Mouse (Mus musculus) heart, embryonic 14.5 days (tissue): ENCODE measurements at regions not wholly inside any gene's neighbourhood (a gene's known extent, or its start where the extent isn't known, plus 50 kb on each side); places are given as distances from the start of the nearest gene placed in this dataset.

Source experiments
- ATAC-seq: fragments of 200-750 bp; cut with Nextera tagmentation; 2 replicates; pipeline ENCODE4 v1.8.0; 2017; ENCODE audit warnings: low read depth, moderate TSS enrichment; ENCODE audit not compliant: insufficient number of reproducible peaks, insufficient read depth, low FRiP score
- H3K27ac ChIP-seq, 2 experiments: fragments of 200-500 bp in 1 of 2; fragments of 300-500 bp in 1 of 2; sonication (generic) in 1 of 2; replicated peaks in 1 of 2; 2 replicates each; pipeline ENCODE4 v1.5.1; 2012 to 2014; ENCODE audit warnings: low read depth in 2 of 2, low read length in 2 of 2, control low read depth in 1 of 2, mild to moderate bottlenecking in 1 of 2, mixed read lengths in 1 of 2; ENCODE audit not compliant: control insufficient read depth in 1 of 2, insufficient read depth in 1 of 2
- H3K27me3 ChIP-seq: fragments of 300-500 bp; sonication (generic); 2 replicates; pipeline ENCODE4 v1.6.1; 2014; ENCODE audit warnings: mild to moderate bottlenecking, low read length, control low read depth; ENCODE audit not compliant: control insufficient read depth, insufficient read depth
- H3K36me3 ChIP-seq: fragments of 300-500 bp; sonication (generic); 2 replicates; pipeline ENCODE4 v1.6.1; 2014; ENCODE audit warnings: mild to moderate bottlenecking, control low read depth, low read length, mixed read lengths; ENCODE audit not compliant: control insufficient read depth, insufficient read depth
- H3K4me1 ChIP-seq, 2 experiments: fragments of 200-500 bp in 1 of 2; fragments of 300-500 bp in 1 of 2; sonication (generic) in 1 of 2; 2 replicates each; pipeline ENCODE4 v1.6.1; 2012 to 2014; ENCODE audit warnings: low read length in 2 of 2, control low read depth in 1 of 2, mixed read lengths in 1 of 2; ENCODE audit not compliant: control insufficient read depth in 2 of 2, insufficient read depth in 2 of 2
- H3K4me2 ChIP-seq: fragments of 300-500 bp; sonication (generic); 2 replicates; pipeline ENCODE4 v1.6.1; 2014; ENCODE audit warnings: mild to moderate bottlenecking, low read length
- H3K4me3 ChIP-seq, 2 experiments: fragments of 200-500 bp in 1 of 2; fragments of 300-500 bp in 1 of 2; sonication (generic) in 1 of 2; 2 replicates each; pipeline ENCODE4 v1.5.1; 2012 to 2014; ENCODE audit warnings: low read length in 2 of 2, mild to moderate bottlenecking in 2 of 2, control low read depth in 1 of 2, low read depth in 1 of 2, moderate library complexity in 1 of 2; ENCODE audit not compliant: control insufficient read depth in 1 of 2, insufficient read depth in 1 of 2
- H3K9ac ChIP-seq: fragments of 300-500 bp; sonication (generic); 2 replicates; pipeline ENCODE4 v1.6.1; 2014; ENCODE audit warnings: mild to moderate bottlenecking, low read length
- H3K9me3 ChIP-seq: fragments of 300-500 bp; sonication (generic); 2 replicates; pipeline ENCODE4 v1.6.1; 2016; ENCODE audit warnings: low read length, control low read depth; ENCODE audit not compliant: control insufficient read depth
- WGBS: fragments of 180-500 bp; shearing (Covaris S2); extraction: QIAGEN DNeasy Blood & Tissue Kit; methylation state at CpG from one replicate; pipeline ENCODE4 v1.1.7; 2014; 5-methylcytosine and 5-hydroxymethylcytosine counted together

- ATAC-seq = no peak
- no peak overlapping the region for H3K9ac ChIP-seq
- no peak overlapping the region for H3K4me3 ChIP-seq
- H3K27me3 ChIP-seq = no peaks in the 10 kb centered on the region
- peaks cover 0 to 3% of the 10 kb centered on the region in 2 experiments; a peak in 1 of 4 replicates for H3K4me1 ChIP-seq
- no peak overlapping the region for H3K4me2 ChIP-seq
- H3K9me3 ChIP-seq = no peaks in the 10 kb centered on the region
- no peaks in the 10 kb centered on the region for H3K36me3 ChIP-seq
- H3K27ac ChIP-seq = no peak overlapping the region
- 63% methylated on average over 12 of the region's 12 CpGs for WGBS
These were observed 99.0 kb upstream of the Gls start for GRCm38 (mm10) chr1:52332013-52332412.

DNA sequence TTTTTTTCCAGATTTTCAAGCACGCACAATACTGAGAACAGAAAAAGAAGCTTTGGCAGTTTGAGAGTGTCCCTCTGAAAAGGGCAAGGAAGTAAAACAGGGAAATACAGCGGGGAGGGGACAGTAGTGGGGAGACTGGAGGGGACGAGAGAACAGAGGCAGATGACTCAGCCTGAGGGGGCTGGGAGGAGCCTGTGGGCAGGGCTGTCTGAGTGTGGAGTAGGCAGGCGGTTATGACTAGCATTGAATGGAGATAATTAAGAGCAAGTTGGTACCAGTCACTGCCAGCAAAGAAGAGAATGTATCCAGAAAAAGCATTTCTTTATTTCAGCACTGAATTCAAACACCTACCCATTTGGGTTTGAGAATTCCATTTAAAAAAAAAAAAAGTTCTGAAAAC lies 98.4 kb upstream of the Gls start:
- Histone ChIP-seq H3K36me3 (no peaks in the 10 kb centered on the region), H3K9me3 (no peaks in the 10 kb centered on the region), H3K27me3 (no peaks in the 10 kb centered on the region), H3K4me3 (no peak overlapping the region), H3K4me1 (peaks cover 0 to 3% of the 10 kb centered on the region in 2 experiments; a peak in 1 of 4 replicates), H3K4me2 (no peak overlapping the region), H3K27ac (no peak overlapping the region), H3K9ac (no peak overlapping the region)
- 39% methylated on average over 4 of the region's 4 CpGs for WGBS
- no peak for ATAC-seq

DNA sequence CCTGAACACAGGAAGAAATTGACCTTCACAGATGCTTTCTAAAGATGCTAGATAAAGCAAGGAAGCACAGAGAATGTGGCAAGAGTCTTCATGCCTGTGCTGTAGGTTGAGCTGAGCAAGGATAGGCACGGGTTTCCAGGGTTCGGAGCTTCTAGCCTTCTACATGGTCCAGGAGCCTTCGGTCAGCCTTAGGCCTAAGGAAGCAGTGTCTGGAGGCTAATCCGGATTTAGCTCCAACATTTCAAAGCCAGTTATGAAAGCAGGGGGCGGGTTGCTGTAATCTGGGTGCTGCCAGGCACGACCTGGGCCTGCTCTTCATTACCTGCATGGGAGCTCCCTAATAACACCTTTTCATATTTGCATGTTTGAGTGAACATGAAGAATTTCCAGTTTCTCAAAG lies 97.5 kb upstream of the Gls start:
- Histone ChIP-seq H3K27ac (no peak overlapping the region), H3K9me3 (no peaks in the 10 kb centered on the region), H3K4me2 (no peak overlapping the region), H3K9ac (no peak overlapping the region), H3K27me3 (no peaks in the 10 kb centered on the region), H3K4me1 (peaks cover 0 to 3% of the 10 kb centered on the region in 2 experiments; a peak in 1 of 4 replicates), H3K4me3 (no peak overlapping the region), H3K36me3 (no peaks in the 10 kb centered on the region)
- ATAC-seq = no peak
- WGBS = 87% methylated on average over 6 of the region's 6 CpGs

- no peak overlapping the region for H3K27ac ChIP-seq
These were observed 95.5 kb upstream of the Gls start for GRCm38 (mm10) chr1:52328507-52328906.

GRCm38 (mm10) chr1:52324356-52324755 lies 91.3 kb upstream of the Gls start:
- 78% methylated on average over 2 of the region's 2 CpGs for WGBS
- H3K27me3 ChIP-seq = no peaks in the 10 kb centered on the region
- ATAC-seq = no peak
- no peak overlapping the region for H3K4me3 ChIP-seq
- no peak overlapping the region for H3K27ac ChIP-seq
- no peaks in the 10 kb centered on the region for H3K4me1 ChIP-seq
- no peaks in the 10 kb centered on the region for H3K36me3 ChIP-seq
- H3K4me2 ChIP-seq = no peak overlapping the region
- H3K9me3 ChIP-seq = no peaks in the 10 kb centered on the region
- no peak overlapping the region for H3K9ac ChIP-seq

More at GRCm38 (mm10) chr1:52328507-52328906, 95.5 kb upstream of the Gls start:
- ATAC-seq = no peak
- H3K36me3 ChIP-seq = no peaks in the 10 kb centered on the region
- H3K4me3 ChIP-seq = no peak overlapping the region
- no peak overlapping the region for H3K4me2 ChIP-seq
- peaks cover 0 to 3% of the 10 kb centered on the region in 2 experiments; a peak in 1 of 4 replicates for H3K4me1 ChIP-seq
- H3K9ac ChIP-seq = no peak overlapping the region
- no peaks in the 10 kb centered on the region for H3K9me3 ChIP-seq
- H3K27me3 ChIP-seq = no peaks in the 10 kb centered on the region

- no peaks in the 10 kb centered on the region for H3K4me1 ChIP-seq
- WGBS = 59% methylated on average over 3 of the region's 3 CpGs
- ATAC-seq = no peak
- H3K27ac ChIP-seq = no peak overlapping the region
- H3K4me2 ChIP-seq = no peak overlapping the region
- H3K9ac ChIP-seq = no peak overlapping the region
- H3K4me3 ChIP-seq = no peak overlapping the region
- no peaks in the 10 kb centered on the region for H3K36me3 ChIP-seq
- no peaks in the 10 kb centered on the region for H3K9me3 ChIP-seq
- no peaks in the 10 kb centered on the region for H3K27me3 ChIP-seq
These were observed 79.1 kb upstream of the Gls start for GRCm38 (mm10) chr1:52312076-52312633.

- no peaks in the 10 kb centered on the region for H3K9me3 ChIP-seq
- no peak overlapping the region for H3K4me2 ChIP-seq
- no peaks in the 10 kb centered on the region; a peak in 1 of 4 replicates for H3K4me1 ChIP-seq
- no peak overlapping the region for H3K9ac ChIP-seq
- WGBS = 65% methylated on average over 6 of the region's 6 CpGs
- ATAC-seq = no peak
- no peaks in the 10 kb centered on the region for H3K36me3 ChIP-seq
- H3K4me3 ChIP-seq = no peak overlapping the region
- no peak overlapping the region for H3K27ac ChIP-seq
- H3K27me3 ChIP-seq = no peaks in the 10 kb centered on the region
These were observed 73.9 kb upstream of the Gls start for GRCm38 (mm10) chr1:52306892-52307291.
